Mouse (Mus musculus) liver, postnatal 0 days (tissue): ENCODE results near the gene Ppif.

ENCODE experiments used
- CTCF ChIP-seq: sonication (generic); IDR thresholded peaks from 2 replicates; pipeline ENCODE4 v1.5.1; 2016; ENCODE audit warnings: antibody characterized with exemption, low read depth
- EP300 ChIP-seq: IDR thresholded peaks from 2 replicates; pipeline ENCODE4 v1.6.1; 2016; ENCODE audit warnings: antibody characterized with exemption, low read depth, mild to moderate bottlenecking

DNA sequence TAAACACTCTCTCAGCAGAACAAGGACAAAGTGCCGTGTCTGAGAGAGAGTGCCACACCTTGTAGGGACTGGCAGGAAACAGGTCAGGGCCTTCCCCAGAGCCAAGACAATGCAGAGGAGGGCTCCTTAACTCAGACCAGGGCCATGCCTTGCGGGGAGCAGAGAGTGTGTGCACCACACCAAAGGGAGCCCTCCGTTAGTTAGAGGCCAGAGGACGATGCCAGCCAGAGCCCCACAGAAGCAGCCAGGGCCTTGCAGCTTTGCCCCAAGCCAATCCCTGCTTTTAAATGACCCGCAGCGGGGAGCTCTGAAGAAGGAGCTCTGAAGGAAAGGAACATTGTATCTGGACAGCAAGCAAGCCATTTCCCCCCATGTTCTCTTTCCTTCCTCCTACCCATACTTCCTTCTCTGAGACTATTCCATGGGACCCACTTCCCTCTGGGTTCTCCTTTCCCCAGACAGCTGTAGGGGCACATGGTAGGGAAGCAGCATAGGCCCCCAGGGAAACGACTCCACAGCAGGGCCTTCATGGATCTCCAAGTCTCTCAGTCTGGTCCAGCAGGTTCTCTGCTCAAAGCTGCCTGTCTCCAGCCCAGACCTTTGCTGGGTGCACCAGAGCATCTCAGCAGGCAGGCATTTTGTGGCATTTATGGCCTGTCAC is 30.2 kb upstream of the Ppif start:
- TF ChIP-seq CTCF = no peak
- TF ChIP-seq EP300 = no peak
